Comparison of ENCODE assay signal across 1 mouse cellular context in genomic region chr6:124698751-124699150, GRCm38 (mm10).
TF ChIP-seq lines count a peak whose summit lies in the region.

No protein-coding gene starts in this region.

TF ChIP-seq in CH12.LX, 34 proteins besides CTCF, POLR2A, EP300 and RAD21:
- TF ChIP-seq JUND (conservative IDR thresholded peaks at IDR 0.05; ENCODE audit: low read depth, low read length) (no peak), JUN (IDR thresholded peaks at IDR 0.05; ENCODE audit: insufficient read depth, low read depth, low read length) (no peak), POLR2AphosphoS2 (IDR thresholded peaks at IDR 0.05; ENCODE audit: low read depth, low read length) (no peak), GABPA (IDR thresholded peaks at IDR 0.05; ENCODE audit: insufficient replicate concordance, low read depth, low read length) (no peak), MAX (IDR thresholded peaks at IDR 0.05; ENCODE audit: low read length) (no peak), MAFK (IDR thresholded peaks at IDR 0.05; ENCODE audit: insufficient replicate concordance, low read length) (no peak), SMC3 (IDR thresholded peaks at IDR 0.05; ENCODE audit: low read depth, low read length) (no peak), USF1 (IDR thresholded peaks at IDR 0.05; ENCODE audit: low read depth, low read length) (no peak), MYC (IDR thresholded peaks at IDR 0.05; ENCODE audit: low read depth, low read length) (no peak)
TF ChIP-seq in CH12.LX: peak in this region for 0.
